In genomic region chr10:128674469-128675008, GRCm38 (mm10) we compare ENCODE assay signal across 8 mouse cellular contexts. TPM values are rescaled to one million over a fixed set of nuclear protein-coding genes. Genes with fewer than 3 reads are reported as not detected.
DNase-seq lines count a peak whose midpoint lies in the region; ATAC-seq and TF ChIP-seq lines count a peak whose summit lies in the region.

No protein-coding gene starts in this region.

- TF ChIP-seq EP300 in lung, postnatal 0 days (IDR thresholded peaks at IDR 0.05) = no peak

- peak overlapping the region; percentile 75 for H3K27ac ChIP-seq in lung, postnatal 0 days (ENCODE audit: low read length)
- H3K27ac ChIP-seq in small intestine, adult 2 months (ENCODE audit: insufficient read depth, low read depth, low read length) = peak overlapping the region; percentile 22; the same call in 1 of the 2 replicates

- ATAC-seq in erythroblast, adult 5-6 weeks (replicated peaks; ENCODE audit: low FRiP score, poor library complexity, severe bottlenecking) = peak; percentile 66
- ATAC-seq in inflammation-experienced regulatory T-cells, adult 6 months = peak; percentile 55
- ATAC-seq in lung, postnatal 0 days = peak; percentile 23; the same call in 1 of the 2 replicates

- DNase-seq in cerebellum, adult 9-10 months = peak; percentile 63
- no peak for DNase-seq in cerebellum, adult 11 months
- peak; percentile 82 for DNase-seq in MN1 (ENCODE audit: low spot score)
- peak; percentile 87 for DNase-seq in lung, postnatal 0 days (ENCODE audit: low spot score)
- DNase-seq in gastrocnemius, postnatal 25 days = no peak

- TF ChIP-seq POLR2A in small intestine, adult 2 months (IDR thresholded peaks at IDR 0.05; ENCODE audit: low read depth, low read length) = no peak

- peak overlapping the region; percentile 64 for H3K4me3 ChIP-seq in lung, postnatal 0 days (ENCODE audit: low read depth, low read length)
- peak overlapping the region; percentile 69 for H3K4me3 ChIP-seq in small intestine, adult 2 months (ENCODE audit: low read depth, low read length)

- WGBS in lung, postnatal 0 days = 2% methylated on average over 9 of the region's 9 CpGs
- under 1% methylated on average over 9 of the region's 9 CpGs for WGBS in small intestine, adult 2 months

- no peaks in the 10 kb centered on the region; the same call in 1 of the 2 replicates for H3K36me3 ChIP-seq in lung, postnatal 0 days (ENCODE audit: insufficient read depth, low read length)
- H3K36me3 ChIP-seq in small intestine, adult 2 months (ENCODE audit: control insufficient read depth, insufficient read depth, low read length) = peaks cover 5% of the 10 kb centered on the region; the same call in 1 of the 2 replicates

- H3K4me1 ChIP-seq in lung, postnatal 0 days (ENCODE audit: insufficient read depth, low read depth, low read length) = peaks cover 6% of the 10 kb centered on the region; the same call in 1 of the 2 replicates
- H3K4me1 ChIP-seq in small intestine, adult 2 months (ENCODE audit: control insufficient read depth, insufficient read depth, insufficient read length, low read length) = peaks cover 3% of the 10 kb centered on the region; the same call in 1 of the 2 replicates

- H3K9me3 ChIP-seq in lung, postnatal 0 days (ENCODE audit: low read length) = no peaks in the 10 kb centered on the region

- H3K4me2 ChIP-seq in lung, postnatal 0 days (replicated peaks; ENCODE audit: low read depth, low read length) = peak overlapping the region; percentile 80

- no peak overlapping the region; the same call in 1 of the 2 replicates for H3K9ac ChIP-seq in lung, postnatal 0 days (replicated peaks; ENCODE audit: low read depth)

- H3K27me3 ChIP-seq in lung, postnatal 0 days (replicated peaks; ENCODE audit: insufficient read depth, low read length) = no peaks in the 10 kb centered on the region
- no peaks in the 10 kb centered on the region for H3K27me3 ChIP-seq in small intestine, adult 2 months (ENCODE audit: control insufficient read depth, insufficient read depth, low read length)

- peak; percentile 75 for TF ChIP-seq CTCF in lung, postnatal 0 days (IDR thresholded peaks at IDR 0.05)
- TF ChIP-seq CTCF in small intestine, adult 2 months (IDR thresholded peaks at IDR 0.05; ENCODE audit: extremely low read depth, insufficient read length, insufficient replicate concordance, low read depth, low read length) = no peak

RNA-seq across cellular contexts. Expression of gene Suox, which starts 0.7 kb away (rescaled TPM):
- total RNA-seq in erythroblast, adult 5-6 weeks (2015; ENCODE audit: low replicate concordance) = 3.1 and 7.5 TPM in 2 replicates
- total RNA-seq in erythroblast, adult 5-6 weeks (2017; ENCODE audit: low replicate concordance) = 8.4 and 11.3 TPM in 2 replicates
- 10 to 100 TPM; 17.0 to 29.7 (median 24.3) TPM for polyA plus RNA-seq in inflammation-experienced regulatory T-cells, adult 6 months (2017; shearing (Covaris generic))
- polyA plus RNA-seq in lung, postnatal 0 days (2015; fragmentation: Nextera tagmentation; extraction: Ambion mirVana) = 12.3 and 12.6 TPM in 2 replicates
- 10.4 and 14.2 TPM in 2 replicates for polyA plus RNA-seq in small intestine, adult 2 months (2012; rRNA removed)
- total RNA-seq in gastrocnemius, postnatal 25 days (2021) = 10 to 100 TPM; 17.7 to 20.7 TPM

RNA-seq across cellular contexts. Expression of gene Rab5b, which starts 21.5 kb away (rescaled TPM):
- total RNA-seq in erythroblast, adult 5-6 weeks (2015; ENCODE audit: low replicate concordance) = 26.9 and 42.2 TPM in 2 replicates
- 64.8 and 71.7 TPM in 2 replicates for total RNA-seq in erythroblast, adult 5-6 weeks (2017; ENCODE audit: low replicate concordance)
- 10 to 100 TPM; 44.3 to 69.5 (median 63.9) TPM for polyA plus RNA-seq in inflammation-experienced regulatory T-cells, adult 6 months (2017; shearing (Covaris generic))
- polyA plus RNA-seq in lung, postnatal 0 days (2015; fragmentation: Nextera tagmentation; extraction: Ambion mirVana) = 69.1 and 71.8 TPM in 2 replicates
- polyA plus RNA-seq in small intestine, adult 2 months (2012; rRNA removed) = 17.2 and 32.2 TPM in 2 replicates
- 10 to 100 TPM; 78.9 to 80.0 TPM for total RNA-seq in gastrocnemius, postnatal 25 days (2021)

RNA-seq across cellular contexts. Expression of gene Ikzf4, which starts 28.7 kb away (rescaled TPM):
- not detected in 2 replicates for total RNA-seq in erythroblast, adult 5-6 weeks (2015; ENCODE audit: low replicate concordance)
- 0.09 TPM in 1 of 2 replicates, not detected in the other for total RNA-seq in erythroblast, adult 5-6 weeks (2017; ENCODE audit: low replicate concordance)
- 100 to 1,000 TPM in 2 of 3 experiments, 10 to 100 TPM in 1; 76.5 to 154 (median 110) TPM for polyA plus RNA-seq in inflammation-experienced regulatory T-cells, adult 6 months (2017; shearing (Covaris generic))
- 1.3 and 1.5 TPM in 2 replicates for polyA plus RNA-seq in lung, postnatal 0 days (2015; fragmentation: Nextera tagmentation; extraction: Ambion mirVana)
- 0.65 and 0.95 TPM in 2 replicates for polyA plus RNA-seq in small intestine, adult 2 months (2012; rRNA removed)
- 1 to 10 TPM in 1 of 2 experiments, under 1 TPM in 1; 0.35 to 1.6 TPM for total RNA-seq in gastrocnemius, postnatal 25 days (2021)

RNA-seq across cellular contexts. Expression of gene Pmel, which starts 29.5 kb away (rescaled TPM):
- not detected in 2 replicates for total RNA-seq in erythroblast, adult 5-6 weeks (2015; ENCODE audit: low replicate concordance)
- not detected in 2 replicates for total RNA-seq in erythroblast, adult 5-6 weeks (2017; ENCODE audit: low replicate concordance)
- 1 to 10 TPM; 4.2 to 5.4 (median 4.3) TPM for polyA plus RNA-seq in inflammation-experienced regulatory T-cells, adult 6 months (2017; shearing (Covaris generic))
- 1.0 and 1.4 TPM in 2 replicates for polyA plus RNA-seq in lung, postnatal 0 days (2015; fragmentation: Nextera tagmentation; extraction: Ambion mirVana)
- 1.4 and 2.1 TPM in 2 replicates for polyA plus RNA-seq in small intestine, adult 2 months (2012; rRNA removed)
- under 1 TPM; 0.41 to 0.70 TPM for total RNA-seq in gastrocnemius, postnatal 25 days (2021)

RNA-seq across cellular contexts. Expression of gene Cdk2, which starts 30.3 kb away (rescaled TPM):
- 29.8 and 37.2 TPM in 2 replicates for total RNA-seq in erythroblast, adult 5-6 weeks (2015; ENCODE audit: low replicate concordance)
- total RNA-seq in erythroblast, adult 5-6 weeks (2017; ENCODE audit: low replicate concordance) = 21.0 and 34.3 TPM in 2 replicates
- 10 to 100 TPM; 16.8 to 38.3 (median 19.9) TPM for polyA plus RNA-seq in inflammation-experienced regulatory T-cells, adult 6 months (2017; shearing (Covaris generic))
- polyA plus RNA-seq in lung, postnatal 0 days (2015; fragmentation: Nextera tagmentation; extraction: Ambion mirVana) = 33.9 and 34.7 TPM in 2 replicates
- 4.2 and 6.1 TPM in 2 replicates for polyA plus RNA-seq in small intestine, adult 2 months (2012; rRNA removed)
- 1 to 10 TPM; 3.8 to 5.3 TPM for total RNA-seq in gastrocnemius, postnatal 25 days (2021)

Comparison
In these comparisons a context has a peak if more than half of its experiments do, and no peak if none do; other contexts are left out.
1. DNase-seq: peak in cerebellum, adult 9-10 months (single experiment), MN1 (single experiment) and lung, postnatal 0 days (single experiment); none in cerebellum, adult 11 months (single experiment) and gastrocnemius, postnatal 25 days (single experiment).
2. RNA of gene Ikzf4, which starts 28.7 kb away (polyA plus RNA-seq): 76.5 to 154 TPM in inflammation-experienced regulatory T-cells, adult 6 months; 1.3 to 1.5 TPM in lung, postnatal 0 days and 0.65 to 0.95 TPM in small intestine, adult 2 months; every median in the first group is over 10 times any median in the second.
3. Peak in every context shown above with its lines, with median percentiles within 50 percentile points of each other: ATAC-seq.